ENCODE assay signal across 8 mouse cellular contexts in the genomic region with DNA sequence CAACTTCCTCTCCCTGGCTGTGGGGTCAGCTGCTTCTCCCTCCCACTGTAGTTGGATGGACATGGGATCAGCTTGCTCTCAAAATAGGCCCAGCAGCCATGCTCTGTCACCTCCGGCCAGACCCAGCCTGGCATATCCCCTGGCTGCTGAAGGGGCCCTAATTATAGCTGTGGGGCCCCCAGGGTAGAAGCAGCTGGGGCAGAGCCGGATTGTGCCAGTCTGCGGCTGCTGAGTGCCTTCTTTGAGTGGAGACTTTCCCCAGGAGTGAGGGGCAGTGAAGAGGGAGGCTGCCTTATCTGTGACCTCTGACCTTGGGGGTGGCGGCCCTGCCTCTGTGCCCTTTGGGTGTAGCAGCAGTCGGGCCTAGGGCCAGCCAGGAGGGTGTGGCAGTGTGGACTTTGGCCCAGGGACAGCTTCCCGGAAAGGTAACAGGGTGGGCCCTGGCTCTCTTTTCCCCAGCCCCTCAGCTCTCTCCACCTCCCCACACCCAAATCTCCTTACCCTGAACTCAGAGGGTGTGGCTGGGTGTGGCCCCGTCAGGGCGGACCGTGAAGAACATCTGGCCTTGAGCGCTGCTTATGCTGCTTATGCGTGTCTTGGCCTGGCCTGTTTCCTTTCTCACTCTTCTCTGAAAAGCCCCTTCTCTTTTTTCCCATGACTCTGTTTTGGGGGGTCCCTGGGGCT. TPM values are rescaled to one million over a fixed set of nuclear protein-coding genes. Genes with fewer than 3 reads are reported as not detected.
A peak's percentile ranks its signal among the peaks of the same experiment; 100 is the strongest.
DNase-seq lines count a peak whose midpoint lies in the region; ATAC-seq and TF ChIP-seq lines count a peak whose summit lies in the region.

No protein-coding gene starts in this region.

- H3K4me1 ChIP-seq in hindbrain, embryonic 10.5 days (replicated peaks) = peaks cover 76% of the 10 kb centered on the region
- H3K4me1 ChIP-seq in hindbrain, embryonic 11.5 days (replicated peaks; ENCODE audit: control insufficient read depth, insufficient read depth, low read length) = peaks cover 16% of the 10 kb centered on the region
- peaks cover 20% of the 10 kb centered on the region for H3K4me1 ChIP-seq in forebrain, embryonic 11.5 days (replicated peaks; ENCODE audit: control insufficient read depth, insufficient read depth, low read length)

- TF ChIP-seq CTCF in gastrocnemius, adult 2 months (IDR thresholded peaks at IDR 0.05) = no peak

- H3K4me2 ChIP-seq in hindbrain, embryonic 11.5 days (replicated peaks; ENCODE audit: low read depth, low read length) = no peak overlapping the region
- no peak overlapping the region for H3K4me2 ChIP-seq in forebrain, embryonic 11.5 days (ENCODE audit: low read depth, low read length, severe bottlenecking)

- 0 out of 2 replicates have a peak, but pooled peaks cover 3% of the 10 kb centered on the region for H3K27me3 ChIP-seq in hindbrain, embryonic 10.5 days (ENCODE audit: insufficient read depth, poor library complexity, severe bottlenecking)
- no peaks in the 10 kb centered on the region for H3K27me3 ChIP-seq in hindbrain, embryonic 11.5 days (ENCODE audit: control insufficient read depth, insufficient read depth, low read length)
- H3K27me3 ChIP-seq in forebrain, embryonic 11.5 days (ENCODE audit: control insufficient read depth, insufficient read depth, low read length) = no peaks in the 10 kb centered on the region

- H3K4me3 ChIP-seq in hindbrain, embryonic 10.5 days = no peak overlapping the region
- H3K4me3 ChIP-seq in hindbrain, embryonic 11.5 days (ENCODE audit: low read depth, low read length) = no peak overlapping the region
- peak overlapping the region; percentile 70 for H3K4me3 ChIP-seq in gastrocnemius, adult 2 months
- H3K4me3 ChIP-seq in forebrain, embryonic 11.5 days (ENCODE audit: low read depth, low read length) = no peak overlapping the region

- peaks cover 90% of the 10 kb centered on the region for H3K36me3 ChIP-seq in hindbrain, embryonic 10.5 days
- no peaks in the 10 kb centered on the region for H3K36me3 ChIP-seq in hindbrain, embryonic 11.5 days (ENCODE audit: control insufficient read depth, insufficient read depth, low read length)
- H3K36me3 ChIP-seq in forebrain, embryonic 11.5 days (ENCODE audit: control insufficient read depth, insufficient read depth, low read length) = peaks cover 3% of the 10 kb centered on the region; the same call in 1 of the 2 replicates

- no peaks in the 10 kb centered on the region for H3K9me3 ChIP-seq in hindbrain, embryonic 10.5 days
- no peaks in the 10 kb centered on the region for H3K9me3 ChIP-seq in hindbrain, embryonic 11.5 days (ENCODE audit: control insufficient read depth, low read length)
- no peaks in the 10 kb centered on the region for H3K9me3 ChIP-seq in forebrain, embryonic 11.5 days (ENCODE audit: control insufficient read depth, low read length)

- intact Hi-C loops in gastrocnemius, adult 2 months (cut with DNase I) = no loop called here
- intact Hi-C loops in left cerebral cortex, postnatal 25 days (cut with DNase I) = loop anchor here (10.0 kb wide), 1 partner anchor 329 kb away; no protein-coding TSS in a partner anchor

- peak overlapping the region; percentile 75 for H3K27ac ChIP-seq in hindbrain, embryonic 10.5 days
- no peak overlapping the region for H3K27ac ChIP-seq in hindbrain, embryonic 11.5 days (ENCODE audit: low read depth, low read length)
- H3K27ac ChIP-seq in gastrocnemius, adult 2 months = peak overlapping the region; percentile 95
- H3K27ac ChIP-seq in forebrain, embryonic 11.5 days (ENCODE audit: low read depth, low read length) = no peak overlapping the region

- WGBS in hindbrain, embryonic 10.5 days = 76% methylated on average over 11 of the region's 11 CpGs
- 76% methylated on average over 11 of the region's 11 CpGs for WGBS in hindbrain, embryonic 11.5 days
- 85% methylated on average over 11 of the region's 11 CpGs for WGBS in forebrain, embryonic 11.5 days

- no peak for ATAC-seq in hindbrain, embryonic 11.5 days (ENCODE audit: low FRiP score)
- ATAC-seq in forebrain, embryonic 11.5 days (replicated peaks; ENCODE audit: low FRiP score) = no peak

- H3K9ac ChIP-seq in hindbrain, embryonic 11.5 days (ENCODE audit: low read depth, low read length) = no peak overlapping the region
- H3K9ac ChIP-seq in forebrain, embryonic 11.5 days (ENCODE audit: low read length) = no peak overlapping the region

- DNase-seq in hindbrain, embryonic 10.5 days (ENCODE audit: low spot score) = no peak
- DNase-seq in hindbrain, embryonic 11.5 days (ENCODE audit: low spot score) = no peak
- DNase-seq in gastrocnemius, adult 2 months = peak; percentile 87
- DNase-seq in kidney, postnatal 36 days = peak; percentile 46 to 48
- DNase-seq in spleen, adult 18-20 months = peak; percentile 53 to 62
- no peak for DNase-seq in frontal cortex, postnatal 25 days (ENCODE audit: low spot score in 2 of 2)
- DNase-seq in forebrain, embryonic 11.5 days (ENCODE audit: low spot score) = no peak
- no peak for DNase-seq in left cerebral cortex, postnatal 25 days (ENCODE audit: low spot score in 2 of 2)

RNA-seq across cellular contexts. Expression of a gene that starts 38.6 kb away (rescaled TPM):
- polyA plus RNA-seq in hindbrain, embryonic 10.5 days (2016; fragmentation: Nextera tagmentation; extraction: Ambion mirVana) = 16.8 and 20.8 TPM in 2 replicates
- polyA plus RNA-seq in hindbrain, embryonic 11.5 days (2014; fragmentation: Nextera tagmentation; extraction: Ambion mirVana) = 15.7 and 21.2 TPM in 2 replicates
- 10 to 100 TPM in 1 of 2 experiments, 1 to 10 TPM in 1; 9.8 to 11.0 TPM for total RNA-seq in gastrocnemius, adult 2 months (2021)
- 25.3 and 25.7 TPM in 2 replicates for polyA plus RNA-seq in forebrain, embryonic 11.5 days (2014; fragmentation: Nextera tagmentation; extraction: Ambion mirVana)
- total RNA-seq in left cerebral cortex, postnatal 25 days (2021) = 10 to 100 TPM; 12.8 to 18.2 TPM

RNA-seq across cellular contexts. Expression of a gene that starts 46.9 kb away (rescaled TPM):
- 46.2 and 54.6 TPM in 2 replicates for polyA plus RNA-seq in hindbrain, embryonic 10.5 days (2016; fragmentation: Nextera tagmentation; extraction: Ambion mirVana)
- 37.8 and 48.7 TPM in 2 replicates for polyA plus RNA-seq in hindbrain, embryonic 11.5 days (2014; fragmentation: Nextera tagmentation; extraction: Ambion mirVana)
- total RNA-seq in gastrocnemius, adult 2 months (2021) = 10 to 100 TPM; 16.4 to 18.6 TPM
- polyA plus RNA-seq in forebrain, embryonic 11.5 days (2014; fragmentation: Nextera tagmentation; extraction: Ambion mirVana) = 62.8 and 69.7 TPM in 2 replicates
- 10 to 100 TPM; 43.4 to 45.7 TPM for total RNA-seq in left cerebral cortex, postnatal 25 days (2021)

RNA-seq across cellular contexts. Expression of a gene that starts 53.7 kb away (rescaled TPM):
- polyA plus RNA-seq in hindbrain, embryonic 10.5 days (2016; fragmentation: Nextera tagmentation; extraction: Ambion mirVana) = 31.9 and 36.3 TPM in 2 replicates
- polyA plus RNA-seq in hindbrain, embryonic 11.5 days (2014; fragmentation: Nextera tagmentation; extraction: Ambion mirVana) = 36.6 and 61.7 TPM in 2 replicates
- total RNA-seq in gastrocnemius, adult 2 months (2021) = 10 to 100 TPM; 26.3 to 32.4 TPM
- polyA plus RNA-seq in forebrain, embryonic 11.5 days (2014; fragmentation: Nextera tagmentation; extraction: Ambion mirVana) = 44.7 and 51.0 TPM in 2 replicates
- 10 to 100 TPM; 73.9 to 92.0 TPM for total RNA-seq in left cerebral cortex, postnatal 25 days (2021)

Comparison
In these comparisons a context has a peak if more than half of its experiments do, and no peak if none do; other contexts are left out.
1. H3K27ac ChIP-seq: peak in hindbrain, embryonic 10.5 days (single experiment) and gastrocnemius, adult 2 months (single experiment); none in hindbrain, embryonic 11.5 days (single experiment) and forebrain, embryonic 11.5 days (single experiment).
2. DNase-seq: peak in gastrocnemius, adult 2 months (single experiment), kidney, postnatal 36 days (2 of 2) and spleen, adult 18-20 months (2 of 2); none in hindbrain, embryonic 10.5 days (single experiment), hindbrain, embryonic 11.5 days (single experiment), frontal cortex, postnatal 25 days (0 of 2), forebrain, embryonic 11.5 days (single experiment) and left cerebral cortex, postnatal 25 days (0 of 2).